Comparison of ENCODE assay signal across 9 mouse cellular contexts in genomic region chr3:79179499-79180053, GRCm38 (mm10).
A peak's percentile ranks its signal among the peaks of the same experiment; 100 is the strongest.
DNase-seq lines count a peak whose midpoint lies in the region; ATAC-seq and TF ChIP-seq lines count a peak whose summit lies in the region.
"Had no signal": no experiment of that assay in that cellular context is flagged by ENCODE, and none has a peak within 500 bp of the region (broad histone marks: within the 10 kb centered on the region; RNA-seq: fewer than 3 reads in every experiment).

No protein-coding gene starts in this region.

- H3K79me2 ChIP-seq in CH12.LX (replicated peaks; ENCODE audit: control insufficient read depth, extremely low read depth, insufficient read depth, poor library complexity, severe bottlenecking) = no peaks in the 10 kb centered on the region

- dilution Hi-C loops in CH12.LX (cut with MboI; ENCODE audit: extremely low pct_ligation_motif_present, extremely low pct_unique_long_range_greater_than_20kb, low sequenced_read_pairs) = no loop called here

- H3K9ac ChIP-seq in CH12.LX (ENCODE audit: insufficient read depth, low read depth) = no peak overlapping the region
- H3K9ac ChIP-seq in intestine, embryonic 14.5 days (ENCODE audit: low read length) = no peak overlapping the region
- H3K9ac ChIP-seq: limb, embryonic 15.5 days had no signal

- TF ChIP-seq CTCF in gastrocnemius, adult 2 months (IDR thresholded peaks at IDR 0.05) = no peak
- TF ChIP-seq CTCF in left cerebral cortex, adult 2 months (IDR thresholded peaks at IDR 0.05) = no peak
- TF ChIP-seq CTCF in CH12.LX (conservative IDR thresholded peaks at IDR 0.05 in 1 of 2, IDR thresholded peaks at IDR 0.05 in 1 of 2; ENCODE audit: low read depth in 2 of 2, low read length in 2 of 2) = no peak

- no peak for TF ChIP-seq POLR2A in CH12.LX (IDR thresholded peaks at IDR 0.05; ENCODE audit: low read depth, low read length)

- WGBS in intestine, embryonic 14.5 days = 79% methylated on average over 2 of the region's 2 CpGs

- no peak for TF ChIP-seq EP300 in CH12.LX (IDR thresholded peaks at IDR 0.05; ENCODE audit: low read length)

- H3K36me3 ChIP-seq in CH12.LX (replicated peaks in 1 of 2; ENCODE audit: control insufficient read depth in 1 of 2, insufficient read depth in 1 of 2, low read length in 1 of 2) = no peaks in the 10 kb centered on the region
- H3K36me3 ChIP-seq in intestine, embryonic 14.5 days (ENCODE audit: control insufficient read depth, insufficient read depth, low read length) = no peaks in the 10 kb centered on the region
- H3K36me3 ChIP-seq: limb, embryonic 15.5 days had no signal

- peak overlapping the region; percentile 90 for H3K27ac ChIP-seq in gastrocnemius, adult 2 months
- peak overlapping the region; percentile 16; the same call in 1 of the 2 replicates for H3K27ac ChIP-seq in left cerebral cortex, adult 2 months
- H3K27ac ChIP-seq in CH12.LX (ENCODE audit: insufficient read depth, low read depth) = 0 out of 2 replicates have a peak overlapping the region, but pooled peaks have one; percentile 31
- H3K27ac ChIP-seq in intestine, embryonic 14.5 days (ENCODE audit: low read depth) = no peak overlapping the region
- H3K27ac ChIP-seq: limb, embryonic 15.5 days had no signal

- no peak for TF ChIP-seq RAD21 in CH12.LX (IDR thresholded peaks at IDR 0.05; ENCODE audit: low read depth, low read length)

- no peak overlapping the region for H3K4me2 ChIP-seq in CH12.LX (ENCODE audit: insufficient read depth, low read depth, poor library complexity, severe bottlenecking)
- peak overlapping the region; percentile 48 for H3K4me2 ChIP-seq in intestine, embryonic 14.5 days (ENCODE audit: low read length)
- H3K4me2 ChIP-seq: limb, embryonic 15.5 days had no signal

- peak overlapping the region; percentile 71 for H3K4me3 ChIP-seq in gastrocnemius, adult 2 months
- H3K4me3 ChIP-seq in left cerebral cortex, adult 2 months = no peak overlapping the region
- H3K4me3 ChIP-seq in CH12.LX (replicated peaks in 1 of 3; ENCODE audit: low read depth in 2 of 3, low read length in 2 of 3, poor library complexity in 1 of 3) = no peak overlapping the region
- H3K4me3 ChIP-seq in intestine, embryonic 14.5 days (ENCODE audit: low read depth, low read length) = no peak overlapping the region
- H3K4me3 ChIP-seq: limb, embryonic 15.5 days had no signal

- in situ Hi-C loops in CH12.LX (cut with MboI; ENCODE audit: low pct_ligation_motif_present, low pct_unique_long_range_greater_than_20kb, low sequenced_read_pairs) = no loop called here

- no peaks in the 10 kb centered on the region for H3K27me3 ChIP-seq in CH12.LX (replicated peaks)
- H3K27me3 ChIP-seq in intestine, embryonic 14.5 days (replicated peaks; ENCODE audit: control insufficient read depth, insufficient read depth, low read length) = no peaks in the 10 kb centered on the region
- H3K27me3 ChIP-seq: limb, embryonic 15.5 days had no signal

- H3K9me3 ChIP-seq in CH12.LX (replicated peaks; ENCODE audit: low read length) = no peaks in the 10 kb centered on the region
- no peaks in the 10 kb centered on the region for H3K9me3 ChIP-seq in intestine, embryonic 14.5 days (ENCODE audit: control insufficient read depth, low read length)
- H3K9me3 ChIP-seq: limb, embryonic 15.5 days had no signal

- DNase-seq in gastrocnemius, adult 2 months = no peak
- DNase-seq in gastrocnemius, postnatal 14 days = no peak
- DNase-seq in left cerebral cortex, adult 2 months (ENCODE audit: extremely low spot score in 1 of 2, low spot score in 2 of 2) = no peak
- DNase-seq in left cerebral cortex, postnatal 10 days (ENCODE audit: extremely low spot score in 1 of 2, low spot score in 2 of 2) = no peak
- no peak for DNase-seq in CH12.LX (ENCODE audit: extremely low read depth)
- DNase-seq in intestine, embryonic 14.5 days (ENCODE audit: low spot score) = no peak
- no peak for DNase-seq in thymus, postnatal 25 days
- DNase-seq in spleen, postnatal 10 days (ENCODE audit: low spot score in 2 of 2) = no peak

- intact Hi-C loops in gastrocnemius, adult 2 months (cut with DNase I) = loop anchor here (2.0 to 5.0 kb wide), 3 partner anchors 13 to 37 kb away; no protein-coding TSS in a partner anchor
- intact Hi-C loops in gastrocnemius, postnatal 14 days (cut with DNase I; ENCODE audit: low total_unique reads) = loop anchor here (10.0 kb wide), 1 partner anchor 75 kb away; no protein-coding TSS in a partner anchor
- intact Hi-C loops in left cerebral cortex, adult 2 months (cut with DNase I) = no loop called here
- intact Hi-C loops in left cerebral cortex, postnatal 10 days (cut with DNase I) = loop anchor here (5.0 kb wide), 1 partner anchor 112 kb away; no protein-coding TSS in a partner anchor

- peaks cover 0 to 24% of the 10 kb centered on the region in 2 experiments; a peak in 2 of 4 replicates for H3K4me1 ChIP-seq in CH12.LX (ENCODE audit: control insufficient read depth in 1 of 2, insufficient read depth in 2 of 2)
- peaks cover 54% of the 10 kb centered on the region for H3K4me1 ChIP-seq in intestine, embryonic 14.5 days (replicated peaks; ENCODE audit: control insufficient read depth, insufficient read depth, low read length)

- ATAC-seq in intestine, embryonic 14.5 days (replicated peaks; ENCODE audit: low FRiP score, low TSS enrichment, low read depth) = no peak

TF ChIP-seq in CH12.LX, 34 proteins besides CTCF, POLR2A, EP300 and RAD21:
- TF ChIP-seq POLR2AphosphoS2 (IDR thresholded peaks at IDR 0.05; ENCODE audit: low read depth, low read length) (no peak), CHD2 (IDR thresholded peaks at IDR 0.05; ENCODE audit: low read length) (no peak), JUND (conservative IDR thresholded peaks at IDR 0.05; ENCODE audit: low read depth, low read length) (no peak), MAZ (IDR thresholded peaks at IDR 0.05; ENCODE audit: low read depth, low read length) (no peak), CHD1 (IDR thresholded peaks at IDR 0.05; ENCODE audit: low read depth, low read length) (no peak), ETS1 (conservative IDR thresholded peaks at IDR 0.05; ENCODE audit: low read depth, low read length) (no peak), ZMIZ1 (IDR thresholded peaks at IDR 0.05; ENCODE audit: low read depth, low read length) (no peak), ZC3H11A (IDR thresholded peaks at IDR 0.05; ENCODE audit: low read depth, low read length) (no peak), GABPA (IDR thresholded peaks at IDR 0.05; ENCODE audit: insufficient replicate concordance, low read depth, low read length) (no peak), E2F4 (IDR thresholded peaks at IDR 0.05; ENCODE audit: insufficient replicate concordance, low read depth, low read length) (no peak), RCOR1 (conservative IDR thresholded peaks at IDR 0.05; ENCODE audit: low read depth, low read length) (no peak), ELF1 (IDR thresholded peaks at IDR 0.05; ENCODE audit: low read depth, low read length) (no peak), UBTF (IDR thresholded peaks at IDR 0.05; ENCODE audit: low read depth, low read length) (no peak), NELFE (IDR thresholded peaks at IDR 0.05; ENCODE audit: low read depth, low read length) (no peak), KAT2A (IDR thresholded peaks at IDR 0.05; ENCODE audit: insufficient replicate concordance, low read length) (no peak), PAX5 (IDR thresholded peaks at IDR 0.05; ENCODE audit: low read length) (no peak), MEF2A (IDR thresholded peaks at IDR 0.05; ENCODE audit: borderline replicate concordance, low read depth, low read length) (no peak), HCFC1 (IDR thresholded peaks at IDR 0.05; ENCODE audit: low read depth, low read length) (no peak), SMC3 (IDR thresholded peaks at IDR 0.05; ENCODE audit: low read depth, low read length) (no peak)
